Mouse (Mus musculus) kidney, adult 2 months (tissue): ENCODE data around the gene Dcun1d4. TPM values are rescaled to one million over a fixed set of nuclear protein-coding genes. Genes with fewer than 3 reads are reported as not detected.
"Not testable (repeated sequence)": the region's sequence is repeated elsewhere in the genome, so short reads cannot be mapped to it uniquely, and the experiment has no call there.

Experiments
- DNase-seq: peaks from one replicate; pipeline ENCODE4 v3.0.0; 2021
- H3K27ac ChIP-seq: fragments of 200-500 bp; 2 replicates; pipeline ENCODE4 v1.5.1; 2012; ENCODE audit warnings: low read depth, low read length, control low read depth, inconsistent platforms; ENCODE audit not compliant: insufficient read depth
- H3K27me3 ChIP-seq: fragments of 200-500 bp; replicated peaks from 2 replicates; pipeline ENCODE4 v1.6.1; 2012; ENCODE audit warnings: mild to moderate bottlenecking, moderate library complexity, low read length, inconsistent platforms; ENCODE audit not compliant: control insufficient read depth, insufficient read depth
- H3K36me3 ChIP-seq: fragments of 200-500 bp; 2 replicates; pipeline ENCODE4 v1.6.1; 2012; ENCODE audit warnings: mild to moderate bottlenecking, moderate library complexity, low read length, inconsistent platforms; ENCODE audit not compliant: control insufficient read depth, insufficient read depth
- H3K4me1 ChIP-seq: fragments of 200-500 bp; 2 replicates; pipeline ENCODE4 v1.6.1; 2011; ENCODE audit warnings: low read length; ENCODE audit not compliant: control insufficient read depth, insufficient read depth
- H3K4me3 ChIP-seq: fragments of 200-500 bp; 2 replicates; pipeline ENCODE4 v1.5.1; 2011; ENCODE audit warnings: mild to moderate bottlenecking, low read depth, low read length, control low read depth; ENCODE audit not compliant: insufficient read depth
- CTCF ChIP-seq: fragments of 200-500 bp; conservative IDR thresholded peaks from 2 replicates; pipeline ENCODE4 v1.5.1; 2011; ENCODE audit warnings: low read depth, mild to moderate bottlenecking, control low read depth, low read length, moderate library complexity, mixed read lengths; ENCODE audit not compliant: insufficient read depth, insufficient read length
- POLR2A ChIP-seq: fragments of 200-500 bp; IDR thresholded peaks from one replicate; pipeline ENCODE4 v1.6.1; 2011; ENCODE audit warnings: low read depth, low read length, control low read depth
- WGBS: fragments of 180-500 bp; shearing (Covaris S2); methylation state at CpG from one replicate; pipeline ENCODE4 v1.1.7; 2018; 5-methylcytosine and 5-hydroxymethylcytosine counted together
- polyA plus RNA-seq: library from polyadenylated mRNA; depleted of rRNA; stranded (reverse); fragments of >200 nt; gene quantifications from 2 replicates; pipeline ENCODE4 v1.2.3, GENCODE M21; 2012

The Dcun1d4 gene
- polyA plus RNA-seq, 1 experiment, result 14.2 TPM

GRCm38 (mm10) chr5:73455307-73455687 is 25.5 kb upstream of the Dcun1d4 start:
- H3K27me3 ChIP-seq, result no peaks in the 10 kb centered on the region
- no peaks in the 10 kb centered on the region for H3K4me1 ChIP-seq
- no peaks in the 10 kb centered on the region for H3K36me3 ChIP-seq
- no peak overlapping the region for H3K27ac ChIP-seq
- 85% methylated on average over 5 of the region's 5 CpGs for WGBS
- TF ChIP-seq POLR2A (no peak), CTCF (no peak)
- DNase-seq, result no peak
- H3K4me3 ChIP-seq, result no peak overlapping the region

GRCm38 (mm10) chr5:73468462-73469433 is 12.1 kb upstream of the Dcun1d4 start:
- 76% methylated on average over 16 of the region's 16 CpGs for WGBS
- no peak overlapping the region for H3K27ac ChIP-seq
- H3K36me3 ChIP-seq, result no peaks in the 10 kb centered on the region
- no peaks in the 10 kb centered on the region for H3K27me3 ChIP-seq
- no peaks in the 10 kb centered on the region for H3K4me1 ChIP-seq
- no peak overlapping the region for H3K4me3 ChIP-seq
- TF ChIP-seq CTCF (no peak), POLR2A (no peak)
- no peak for DNase-seq

- Histone ChIP-seq H3K27ac (no peak overlapping the region), H3K36me3 (no peaks in the 10 kb centered on the region), H3K4me3 (no peak overlapping the region), H3K27me3 (no peaks in the 10 kb centered on the region), H3K4me1 (no peaks in the 10 kb centered on the region)
- no peak for DNase-seq
- 83% methylated on average over 20 of the region's 20 CpGs for WGBS
- TF ChIP-seq POLR2A (no peak), CTCF (no peak; the same call in 1 of the 2 replicates)
Measured at GRCm38 (mm10) chr5:73474412-73475405, 6.1 kb upstream of the Dcun1d4 start.

- Histone ChIP-seq H3K4me1 (no peaks in the 10 kb centered on the region), H3K4me3 (no peak overlapping the region), H3K27ac (no peak overlapping the region), H3K36me3 (no peaks in the 10 kb centered on the region), H3K27me3 (no peaks in the 10 kb centered on the region)
- no peak for DNase-seq
- WGBS, result 93% methylated on average over 7 of the region's 7 CpGs
- TF ChIP-seq CTCF (no peak), POLR2A (no peak)
Measured at GRCm38 (mm10) chr5:73481401-73481800, 601 bp downstream of the Dcun1d4 start.

GRCm38 (mm10) chr5:73482381-73482780 is 1.6 kb downstream of the Dcun1d4 start:
- DNase-seq, H3K27ac ChIP-seq, H3K36me3 ChIP-seq, H3K27me3 ChIP-seq, H3K4me1 ChIP-seq, H3K4me3 ChIP-seq: not testable (repeated sequence)
- 44% methylated on average over 1 of the region's 1 CpGs for WGBS

- Histone ChIP-seq H3K4me1 (no peaks in the 10 kb centered on the region), H3K27ac (no peak overlapping the region), H3K36me3 (no peaks in the 10 kb centered on the region), H3K27me3 (no peaks in the 10 kb centered on the region), H3K4me3 (no peak overlapping the region)
- 85% methylated on average over 5 of the region's 5 CpGs for WGBS
- no peak for TF ChIP-seq POLR2A
- no peak for TF ChIP-seq CTCF
- no peak for DNase-seq
Measured at GRCm38 (mm10) chr5:73484016-73484615, 3.3 kb downstream of the Dcun1d4 start.
